Mouse (Mus musculus): ENCODE results near the gene Acsbg1. TPM values are rescaled to one million over a fixed set of nuclear protein-coding genes. Genes with fewer than 3 reads are reported as not detected.

Acsbg1 gene
- total and polyA plus RNA-seq, 2 experiments = under 0.01 to 0.12 TPM

DNA sequence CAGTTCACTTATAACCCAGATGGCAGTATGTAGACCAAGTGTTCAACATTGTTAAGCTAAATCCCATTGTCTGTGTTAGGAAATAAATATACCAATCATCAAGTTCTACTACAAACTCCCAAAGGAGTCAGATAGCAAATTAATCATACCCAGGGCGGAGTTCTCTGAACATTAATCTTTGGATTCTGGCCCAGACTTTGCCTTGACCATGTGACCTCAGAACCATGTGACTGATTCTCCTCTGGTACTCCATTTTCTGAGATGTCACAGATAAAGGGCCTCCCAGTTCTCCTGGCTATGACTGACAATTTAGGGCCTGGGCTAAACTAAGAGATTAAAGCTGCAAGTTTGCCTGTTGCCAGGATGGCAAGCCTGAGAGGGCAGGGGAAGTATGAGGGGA is 12.3 kb downstream of the Acsbg1 start:
- DNase-seq (ENCODE audit: extremely low read depth, low read depth, low spot score) = peak; percentile 2
- WGBS = 82% methylated on average over 1 of the region's 1 CpGs

GRCm38 (mm10) chr9:54647456-54647855 is 14.2 kb downstream of the Acsbg1 start:
- H3K36me3 ChIP-seq (ENCODE audit: control insufficient read depth, insufficient read depth, low read length) = no peaks in the 10 kb centered on the region

More for the DNA sequence above, 12.3 kb downstream of the Acsbg1 start:
- no peaks in the 10 kb centered on the region for H3K4me1 ChIP-seq (ENCODE audit: control insufficient read depth, insufficient read depth, low read length)
- no peak overlapping the region for H3K9ac ChIP-seq (ENCODE audit: low read depth, low read length)
- H3K79me2 ChIP-seq (ENCODE audit: control insufficient read depth, insufficient read depth, low read length) = no peaks in the 10 kb centered on the region
- no peak for TF ChIP-seq CTCF (IDR thresholded peaks at IDR 0.05; ENCODE audit: low read depth, low read length)
- TF ChIP-seq POLR2A (IDR thresholded peaks at IDR 0.05; ENCODE audit: extremely low read depth, insufficient read depth, low read length) = no peak
- no peaks in the 10 kb centered on the region for H3K27me3 ChIP-seq (ENCODE audit: control insufficient read depth, insufficient read depth, low read length)
- H3K4me3 ChIP-seq (ENCODE audit: insufficient read depth, low read depth, low read length) = no peak overlapping the region
- H3K36me3 ChIP-seq (ENCODE audit: control insufficient read depth, insufficient read depth, low read length) = no peaks in the 10 kb centered on the region
- H3K27ac ChIP-seq (replicated peaks; ENCODE audit: insufficient read depth, low read depth, low read length) = no peak overlapping the region

GRCm38 (mm10) chr9:54646252-54646651 is 15.4 kb downstream of the Acsbg1 start:
- DNase-seq (ENCODE audit: extremely low read depth, low read depth, low spot score) = no peak
- Histone ChIP-seq H3K79me2 (ENCODE audit: control insufficient read depth, insufficient read depth, low read length) (no peaks in the 10 kb centered on the region), H3K4me3 (ENCODE audit: insufficient read depth, low read depth, low read length) (no peak overlapping the region), H3K36me3 (ENCODE audit: control insufficient read depth, insufficient read depth, low read length) (no peaks in the 10 kb centered on the region), H3K27ac (replicated peaks; ENCODE audit: insufficient read depth, low read depth, low read length) (no peak overlapping the region), H3K9ac (ENCODE audit: low read depth, low read length) (no peak overlapping the region), H3K27me3 (ENCODE audit: control insufficient read depth, insufficient read depth, low read length) (no peaks in the 10 kb centered on the region), H3K4me1 (ENCODE audit: control insufficient read depth, insufficient read depth, low read length) (no peaks in the 10 kb centered on the region)
- no peak for TF ChIP-seq POLR2A (IDR thresholded peaks at IDR 0.05; ENCODE audit: extremely low read depth, insufficient read depth, low read length)
- no peak for TF ChIP-seq CTCF (IDR thresholded peaks at IDR 0.05; ENCODE audit: low read depth, low read length)
- WGBS = 80% methylated on average over 9 of the region's 9 CpGs

More at GRCm38 (mm10) chr9:54647456-54647855, 14.2 kb downstream of the Acsbg1 start:
- Histone ChIP-seq H3K9ac (ENCODE audit: low read depth, low read length) (no peak overlapping the region), H3K79me2 (ENCODE audit: control insufficient read depth, insufficient read depth, low read length) (no peaks in the 10 kb centered on the region), H3K27me3 (ENCODE audit: control insufficient read depth, insufficient read depth, low read length) (no peaks in the 10 kb centered on the region), H3K27ac (replicated peaks; ENCODE audit: insufficient read depth, low read depth, low read length) (no peak overlapping the region), H3K4me1 (ENCODE audit: control insufficient read depth, insufficient read depth, low read length) (no peaks in the 10 kb centered on the region), H3K4me3 (ENCODE audit: insufficient read depth, low read depth, low read length) (no peak overlapping the region)
- TF ChIP-seq CTCF (IDR thresholded peaks at IDR 0.05; ENCODE audit: low read depth, low read length) (no peak), POLR2A (IDR thresholded peaks at IDR 0.05; ENCODE audit: extremely low read depth, insufficient read depth, low read length) (no peak)
- no peak for DNase-seq (ENCODE audit: extremely low read depth, low read depth, low spot score)
- 65% methylated on average over 2 of the region's 2 CpGs for WGBS

- Histone ChIP-seq H3K4me1 (ENCODE audit: control insufficient read depth, insufficient read depth, low read length) (no peaks in the 10 kb centered on the region), H3K36me3 (ENCODE audit: control insufficient read depth, insufficient read depth, low read length) (no peaks in the 10 kb centered on the region), H3K4me3 (ENCODE audit: insufficient read depth, low read depth, low read length) (no peak overlapping the region), H3K27ac (replicated peaks; ENCODE audit: insufficient read depth, low read depth, low read length) (no peak overlapping the region), H3K27me3 (ENCODE audit: control insufficient read depth, insufficient read depth, low read length) (no peaks in the 10 kb centered on the region), H3K79me2 (ENCODE audit: control insufficient read depth, insufficient read depth, low read length) (no peaks in the 10 kb centered on the region), H3K9ac (ENCODE audit: low read depth, low read length) (no peak overlapping the region)
- no peak for TF ChIP-seq CTCF (IDR thresholded peaks at IDR 0.05; ENCODE audit: low read depth, low read length)
- no peak for TF ChIP-seq POLR2A (IDR thresholded peaks at IDR 0.05; ENCODE audit: extremely low read depth, insufficient read depth, low read length)
- WGBS = 80% methylated on average over 6 of the region's 6 CpGs
- DNase-seq (ENCODE audit: extremely low read depth, low read depth, low spot score) = no peak
Observed at GRCm38 (mm10) chr9:54645530-54645929, 16.1 kb downstream of the Acsbg1 start.

DNA sequence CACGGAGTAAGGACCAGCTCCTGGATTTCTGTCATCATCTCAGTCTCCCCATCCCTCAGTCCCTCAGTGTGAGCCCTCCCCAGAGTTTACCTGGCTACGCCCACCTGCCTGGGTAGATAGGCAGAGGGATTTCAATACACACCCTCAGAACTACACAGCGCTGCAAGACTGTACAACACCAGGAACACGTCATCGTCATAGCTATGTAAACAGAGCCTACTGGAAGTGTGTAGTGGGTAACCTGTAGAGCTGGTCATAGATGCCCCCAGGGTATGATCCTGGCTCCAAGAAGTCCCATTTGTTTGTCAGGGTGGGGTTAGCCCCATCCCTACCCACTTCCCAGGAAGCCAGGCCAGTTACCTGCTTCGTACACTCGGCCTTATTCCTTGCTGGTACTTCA is 18.5 kb downstream of the Acsbg1 start:
- TF ChIP-seq POLR2A (IDR thresholded peaks at IDR 0.05; ENCODE audit: extremely low read depth, insufficient read depth, low read length) = no peak
- TF ChIP-seq CTCF (IDR thresholded peaks at IDR 0.05; ENCODE audit: low read depth, low read length) = no peak

GRCm38 (mm10) chr9:54642556-54642955 is 19.1 kb downstream of the Acsbg1 start:
- no peak for DNase-seq (ENCODE audit: extremely low read depth, low read depth, low spot score)
- Histone ChIP-seq H3K4me1 (ENCODE audit: control insufficient read depth, insufficient read depth, low read length) (no peaks in the 10 kb centered on the region), H3K27me3 (ENCODE audit: control insufficient read depth, insufficient read depth, low read length) (no peaks in the 10 kb centered on the region), H3K4me3 (ENCODE audit: insufficient read depth, low read depth, low read length) (no peak overlapping the region), H3K9ac (ENCODE audit: low read depth, low read length) (no peak overlapping the region), H3K27ac (replicated peaks; ENCODE audit: insufficient read depth, low read depth, low read length) (no peak overlapping the region), H3K79me2 (ENCODE audit: control insufficient read depth, insufficient read depth, low read length) (no peaks in the 10 kb centered on the region), H3K36me3 (ENCODE audit: control insufficient read depth, insufficient read depth, low read length) (no peaks in the 10 kb centered on the region)
- TF ChIP-seq CTCF (IDR thresholded peaks at IDR 0.05; ENCODE audit: low read depth, low read length) = no peak
- no peak for TF ChIP-seq POLR2A (IDR thresholded peaks at IDR 0.05; ENCODE audit: extremely low read depth, insufficient read depth, low read length)
- 65% methylated on average over 4 of the region's 4 CpGs for WGBS

More for the DNA sequence above, 18.5 kb downstream of the Acsbg1 start:
- H3K9ac ChIP-seq (ENCODE audit: low read depth, low read length) = no peak overlapping the region
- WGBS = 92% methylated on average over 7 of the region's 7 CpGs
- no peaks in the 10 kb centered on the region for H3K36me3 ChIP-seq (ENCODE audit: control insufficient read depth, insufficient read depth, low read length)
- no peaks in the 10 kb centered on the region for H3K79me2 ChIP-seq (ENCODE audit: control insufficient read depth, insufficient read depth, low read length)
- H3K27me3 ChIP-seq (ENCODE audit: control insufficient read depth, insufficient read depth, low read length) = no peaks in the 10 kb centered on the region
- no peak for DNase-seq (ENCODE audit: extremely low read depth, low read depth, low spot score)
- H3K27ac ChIP-seq (replicated peaks; ENCODE audit: insufficient read depth, low read depth, low read length) = no peak overlapping the region
- no peak overlapping the region for H3K4me3 ChIP-seq (ENCODE audit: insufficient read depth, low read depth, low read length)
- no peaks in the 10 kb centered on the region for H3K4me1 ChIP-seq (ENCODE audit: control insufficient read depth, insufficient read depth, low read length)

Measured in liver, adult 2 months (tissue).